Mouse (Mus musculus) forebrain, embryonic 13.5 days (tissue): Measurements from ENCODE around the gene Mmp25. TPM values are rescaled to one million over a fixed set of nuclear protein-coding genes. Genes with fewer than 3 reads are reported as not detected.
A peak's percentile ranks its signal among the peaks of the same experiment; 100 is the strongest.

ENCODE experiments used
- ATAC-seq: fragments of 200-750 bp; cut with Nextera tagmentation; 2 replicates; pipeline ENCODE4 v1.8.0; 2017
- H3K27ac ChIP-seq: fragments of 300-500 bp; sonication (generic); 2 replicates; pipeline ENCODE4 v1.5.1; 2015; ENCODE audit warnings: inconsistent platforms, mild to moderate bottlenecking, moderate library complexity
- H3K27me3 ChIP-seq: fragments of 300-500 bp; sonication (generic); 2 replicates; pipeline ENCODE4 v1.6.1; 2015; ENCODE audit warnings: mild to moderate bottlenecking, inconsistent platforms
- H3K36me3 ChIP-seq: fragments of 300-500 bp; sonication (generic); 2 replicates; pipeline ENCODE4 v1.6.1; 2015; ENCODE audit warnings: mild to moderate bottlenecking, inconsistent platforms; ENCODE audit not compliant: poor library complexity, severe bottlenecking
- H3K4me1 ChIP-seq: fragments of 300-500 bp; sonication (generic); 2 replicates; pipeline ENCODE4 v1.6.1; 2015; ENCODE audit warnings: inconsistent platforms
- H3K4me2 ChIP-seq: fragments of 300-500 bp; sonication (generic); 2 replicates; pipeline ENCODE4 v1.6.1; 2015; ENCODE audit warnings: inconsistent platforms, mild to moderate bottlenecking, moderate library complexity
- H3K4me3 ChIP-seq: fragments of 300-500 bp; sonication (generic); 2 replicates; pipeline ENCODE4 v1.5.1; 2015; ENCODE audit warnings: mild to moderate bottlenecking, inconsistent platforms
- H3K9ac ChIP-seq: fragments of 300-500 bp; sonication (generic); 2 replicates; pipeline ENCODE4 v1.6.1; 2015; ENCODE audit warnings: mild to moderate bottlenecking, inconsistent platforms
- H3K9me3 ChIP-seq: fragments of 300-500 bp; sonication (generic); replicated peaks from 2 replicates; pipeline ENCODE4 v1.6.1; 2016; ENCODE audit warnings: inconsistent platforms
- WGBS: fragments of 180-500 bp; shearing (Covaris S2); methylation state at CpG from one replicate; pipeline ENCODE4 v1.1.7; 2015; 5-methylcytosine and 5-hydroxymethylcytosine counted together
- polyA plus RNA-seq: library from polyadenylated mRNA; unstranded; fragments of >200 nt; fragmentation: Nextera tagmentation; extraction: Ambion mirVana; gene quantifications from 2 replicates; pipeline ENCODE4 v1.2.1, GENCODE M21; 2015

Gene Mmp25
- polyA plus RNA-seq, 1 experiment from 2014 or later: 0.87 TPM

GRCm38 (mm10) chr17:23660117-23660875 lies 15.2 kb upstream of the Mmp25 start, which contains the start of gene Bicdl2:
Bicdl2 (plus strand) TSS chr17:23660506.
- Histone ChIP-seq H3K4me3 (0 out of 2 replicates have a peak within 1 kb of the TSS, but pooled peaks have one; percentile 2), H3K27me3 (peaks cover 52% of the 10 kb centered on the region), H3K9ac (no peak within 1 kb of the TSS), H3K36me3 (no peaks in the 10 kb centered on the region), H3K9me3 (no peaks in the 10 kb centered on the region), H3K4me2 (peak within 1 kb of the TSS; percentile 7; the same call in 1 of the 2 replicates), H3K27ac (no peak within 1 kb of the TSS), H3K4me1 (peaks cover 3% of the 10 kb centered on the region; the same call in 1 of the 2 replicates)
- WGBS: 4% methylated on average over 27 of the region's 27 CpGs
- ATAC-seq: no peak

- no peak for ATAC-seq
- WGBS: 87% methylated on average over 3 of the region's 3 CpGs
- Histone ChIP-seq H3K27ac (no peak overlapping the region), H3K4me3 (no peak overlapping the region), H3K36me3 (no peaks in the 10 kb centered on the region), H3K4me1 (peaks cover 3% of the 10 kb centered on the region; the same call in 1 of the 2 replicates), H3K9ac (no peak overlapping the region), H3K27me3 (peaks cover 48% of the 10 kb centered on the region), H3K4me2 (no peak overlapping the region), H3K9me3 (no peaks in the 10 kb centered on the region)
Observed at GRCm38 (mm10) chr17:23658450-23658849, 13.4 kb upstream of the Mmp25 start.

GRCm38 (mm10) chr17:23654410-23654809 lies 9.3 kb upstream of the Mmp25 start:
- WGBS: 64% methylated on average over 2 of the region's 2 CpGs
- Histone ChIP-seq H3K4me3 (no peak overlapping the region), H3K27me3 (peaks cover 10% of the 10 kb centered on the region), H3K9me3 (no peaks in the 10 kb centered on the region), H3K4me2 (no peak overlapping the region), H3K9ac (no peak overlapping the region), H3K27ac (no peak overlapping the region), H3K36me3 (no peaks in the 10 kb centered on the region), H3K4me1 (no peaks in the 10 kb centered on the region)
- no peak for ATAC-seq

GRCm38 (mm10) chr17:23654001-23654400 lies 8.9 kb upstream of the Mmp25 start:
- H3K9me3 ChIP-seq: no peaks in the 10 kb centered on the region
- no peaks in the 10 kb centered on the region for H3K36me3 ChIP-seq
- peaks cover 6% of the 10 kb centered on the region for H3K27me3 ChIP-seq
- no peak overlapping the region for H3K9ac ChIP-seq
- H3K4me2 ChIP-seq: no peak overlapping the region
- ATAC-seq: no peak
- H3K27ac ChIP-seq: no peak overlapping the region
- H3K4me1 ChIP-seq: no peaks in the 10 kb centered on the region
- H3K4me3 ChIP-seq: no peak overlapping the region
- WGBS: 71% methylated on average over 6 of the region's 6 CpGs

- Histone ChIP-seq H3K9ac (no peak overlapping the region), H3K27me3 (0 out of 2 replicates have a peak, but pooled peaks cover 3% of the 10 kb centered on the region), H3K4me2 (no peak overlapping the region), H3K9me3 (no peaks in the 10 kb centered on the region), H3K4me1 (no peaks in the 10 kb centered on the region), H3K4me3 (no peak overlapping the region), H3K36me3 (no peaks in the 10 kb centered on the region), H3K27ac (no peak overlapping the region)
- ATAC-seq: no peak
- 73% methylated on average over 2 of the region's 2 CpGs for WGBS
Observed at GRCm38 (mm10) chr17:23653324-23653723, 8.2 kb upstream of the Mmp25 start.

- no peak for ATAC-seq
- H3K27me3 ChIP-seq: peaks cover 10% of the 10 kb centered on the region
- no peak overlapping the region for H3K9ac ChIP-seq
- no peak overlapping the region for H3K4me2 ChIP-seq
- no peak overlapping the region for H3K4me3 ChIP-seq
- no peaks in the 10 kb centered on the region for H3K4me1 ChIP-seq
- no peaks in the 10 kb centered on the region for H3K9me3 ChIP-seq
- WGBS: 84% methylated on average over 6 of the region's 6 CpGs
- H3K27ac ChIP-seq: no peak overlapping the region
- H3K36me3 ChIP-seq: no peaks in the 10 kb centered on the region
Observed at GRCm38 (mm10) chr17:23651363-23651762, 6.3 kb upstream of the Mmp25 start.

- H3K9me3 ChIP-seq: no peaks in the 10 kb centered on the region
- ATAC-seq: no peak
- H3K4me2 ChIP-seq: no peak overlapping the region
- WGBS: 30% methylated on average over 10 of the region's 10 CpGs
- no peak overlapping the region for H3K27ac ChIP-seq
- H3K9ac ChIP-seq: no peak overlapping the region
- H3K27me3 ChIP-seq: peaks cover 42% of the 10 kb centered on the region
- H3K4me1 ChIP-seq: peaks cover 10% of the 10 kb centered on the region
- no peaks in the 10 kb centered on the region for H3K36me3 ChIP-seq
- H3K4me3 ChIP-seq: no peak overlapping the region
Observed at GRCm38 (mm10) chr17:23645894-23646293, 817 bp upstream of the Mmp25 start.

GRCm38 (mm10) chr17:23631241-23631640 lies 13.8 kb downstream of the Mmp25 start:
- WGBS: 90% methylated on average over 8 of the region's 8 CpGs
- H3K4me2 ChIP-seq: no peak overlapping the region
- no peak for ATAC-seq

GRCm38 (mm10) chr17:23630195-23631020 lies 14.7 kb downstream of the Mmp25 start:
- H3K4me3 ChIP-seq: peak overlapping the region; percentile 13
- 19% methylated on average over 22 of the region's 22 CpGs for WGBS

More at GRCm38 (mm10) chr17:23631241-23631640, 13.8 kb downstream of the Mmp25 start:
- no peaks in the 10 kb centered on the region for H3K27me3 ChIP-seq
- H3K4me1 ChIP-seq: no peaks in the 10 kb centered on the region; the same call in 1 of the 2 replicates
- no peak overlapping the region for H3K4me3 ChIP-seq
- H3K27ac ChIP-seq: no peak overlapping the region
- H3K9me3 ChIP-seq: no peaks in the 10 kb centered on the region
- no peak overlapping the region for H3K9ac ChIP-seq
- H3K36me3 ChIP-seq: no peaks in the 10 kb centered on the region

GRCm38 (mm10) chr17:23627813-23628212 lies 17.3 kb downstream of the Mmp25 start:
- H3K9ac ChIP-seq: 0 out of 2 replicates have a peak overlapping the region, but pooled peaks have one; percentile 21
- 35% methylated on average over 7 of the region's 7 CpGs for WGBS

More at GRCm38 (mm10) chr17:23630195-23631020, 14.7 kb downstream of the Mmp25 start:
- no peaks in the 10 kb centered on the region for H3K36me3 ChIP-seq
- no peak overlapping the region for H3K27ac ChIP-seq
- H3K4me2 ChIP-seq: peak overlapping the region; percentile 50
- H3K4me1 ChIP-seq: no peaks in the 10 kb centered on the region; the same call in 1 of the 2 replicates
- peak; percentile 91 for ATAC-seq
- H3K27me3 ChIP-seq: no peaks in the 10 kb centered on the region
- H3K9ac ChIP-seq: peak overlapping the region; percentile 14; the same call in 1 of the 2 replicates
- no peaks in the 10 kb centered on the region for H3K9me3 ChIP-seq

GRCm38 (mm10) chr17:23620351-23620750 lies 24.7 kb downstream of the Mmp25 start:
- no peak for ATAC-seq
- no peak overlapping the region for H3K4me3 ChIP-seq
- no peaks in the 10 kb centered on the region for H3K36me3 ChIP-seq
- WGBS: 85% methylated on average over 7 of the region's 7 CpGs
- no peak overlapping the region for H3K4me2 ChIP-seq
- 0 out of 2 replicates have a peak, but pooled peaks cover 10% of the 10 kb centered on the region for H3K27me3 ChIP-seq
- H3K9ac ChIP-seq: no peak overlapping the region
- no peaks in the 10 kb centered on the region for H3K9me3 ChIP-seq
- H3K4me1 ChIP-seq: no peaks in the 10 kb centered on the region
- H3K27ac ChIP-seq: no peak overlapping the region

More at GRCm38 (mm10) chr17:23627813-23628212, 17.3 kb downstream of the Mmp25 start:
- no peak overlapping the region for H3K27ac ChIP-seq
- no peaks in the 10 kb centered on the region; the same call in 1 of the 2 replicates for H3K4me1 ChIP-seq
- ATAC-seq: no peak
- H3K9me3 ChIP-seq: no peaks in the 10 kb centered on the region
- H3K36me3 ChIP-seq: no peaks in the 10 kb centered on the region
- H3K4me3 ChIP-seq: no peak overlapping the region
- H3K27me3 ChIP-seq: no peaks in the 10 kb centered on the region
- H3K4me2 ChIP-seq: no peak overlapping the region

- Histone ChIP-seq H3K9me3 (no peaks in the 10 kb centered on the region), H3K36me3 (no peaks in the 10 kb centered on the region), H3K27me3 (0 out of 2 replicates have a peak, but pooled peaks cover 10% of the 10 kb centered on the region), H3K4me3 (no peak overlapping the region), H3K27ac (no peak overlapping the region), H3K9ac (no peak overlapping the region), H3K4me2 (no peak overlapping the region), H3K4me1 (no peaks in the 10 kb centered on the region)
- 60% methylated on average over 9 of the region's 9 CpGs for WGBS
- no peak for ATAC-seq
Observed at GRCm38 (mm10) chr17:23617087-23617486, 28.0 kb downstream of the Mmp25 start.
